Mouse (Mus musculus) limb, embryonic 13.5 days (tissue): ENCODE measurements around the gene Trp73. TPM values are rescaled to one million over a fixed set of nuclear protein-coding genes. Genes with fewer than 3 reads are reported as not detected.
A peak's percentile ranks its signal among the peaks of the same experiment; 100 is the strongest.

ENCODE experiments used
- ATAC-seq: fragments of 200-750 bp; cut with Nextera tagmentation; 2 replicates; pipeline ENCODE4 v1.8.0; 2017; ENCODE audit warnings: low read depth, moderate number of reproducible peaks, moderate TSS enrichment; ENCODE audit not compliant: low FRiP score
- H3K27ac ChIP-seq: fragments of 300-500 bp; sonication (generic); 2 replicates; pipeline ENCODE4 v1.5.1; 2015; ENCODE audit warnings: inconsistent platforms, mild to moderate bottlenecking, moderate library complexity
- H3K27me3 ChIP-seq: fragments of 300-500 bp; sonication (generic); 2 replicates; pipeline ENCODE4 v1.6.1; 2015; ENCODE audit warnings: mild to moderate bottlenecking, inconsistent platforms
- H3K36me3 ChIP-seq: fragments of 300-500 bp; sonication (generic); 2 replicates; pipeline ENCODE4 v1.6.1; 2015; ENCODE audit warnings: inconsistent platforms, mild to moderate bottlenecking, moderate library complexity
- H3K4me1 ChIP-seq: fragments of 300-500 bp; sonication (generic); 2 replicates; pipeline ENCODE4 v1.6.1; 2015; ENCODE audit warnings: inconsistent platforms
- H3K4me2 ChIP-seq: fragments of 300-500 bp; sonication (generic); replicated peaks from 2 replicates; pipeline ENCODE4 v1.6.1; 2015; ENCODE audit warnings: inconsistent platforms, mild to moderate bottlenecking, moderate library complexity
- H3K4me3 ChIP-seq: fragments of 300-500 bp; sonication (generic); 2 replicates; pipeline ENCODE4 v1.5.1; 2015; ENCODE audit warnings: moderate library complexity, mild to moderate bottlenecking, inconsistent platforms
- H3K9ac ChIP-seq: fragments of 300-500 bp; sonication (generic); 2 replicates; pipeline ENCODE4 v1.6.1; 2015; ENCODE audit warnings: mild to moderate bottlenecking, inconsistent platforms
- H3K9me3 ChIP-seq: fragments of 300-500 bp; sonication (generic); 2 replicates; pipeline ENCODE4 v1.6.1; 2016; ENCODE audit warnings: inconsistent platforms
- WGBS: fragments of 180-500 bp; shearing (Covaris S2); methylation state at CpG from one replicate; pipeline ENCODE4 v1.1.7; 2015; 5-methylcytosine and 5-hydroxymethylcytosine counted together
- polyA plus RNA-seq: library from polyadenylated mRNA; unstranded; fragments of >200 nt; fragmentation: Nextera tagmentation; extraction: Ambion mirVana; gene quantifications from 2 replicates; pipeline ENCODE4 v1.2.1, GENCODE M21; 2015

The Trp73 gene
- polyA plus RNA-seq, 1 experiment from 2014 or later, result 1.7 TPM

DNA sequence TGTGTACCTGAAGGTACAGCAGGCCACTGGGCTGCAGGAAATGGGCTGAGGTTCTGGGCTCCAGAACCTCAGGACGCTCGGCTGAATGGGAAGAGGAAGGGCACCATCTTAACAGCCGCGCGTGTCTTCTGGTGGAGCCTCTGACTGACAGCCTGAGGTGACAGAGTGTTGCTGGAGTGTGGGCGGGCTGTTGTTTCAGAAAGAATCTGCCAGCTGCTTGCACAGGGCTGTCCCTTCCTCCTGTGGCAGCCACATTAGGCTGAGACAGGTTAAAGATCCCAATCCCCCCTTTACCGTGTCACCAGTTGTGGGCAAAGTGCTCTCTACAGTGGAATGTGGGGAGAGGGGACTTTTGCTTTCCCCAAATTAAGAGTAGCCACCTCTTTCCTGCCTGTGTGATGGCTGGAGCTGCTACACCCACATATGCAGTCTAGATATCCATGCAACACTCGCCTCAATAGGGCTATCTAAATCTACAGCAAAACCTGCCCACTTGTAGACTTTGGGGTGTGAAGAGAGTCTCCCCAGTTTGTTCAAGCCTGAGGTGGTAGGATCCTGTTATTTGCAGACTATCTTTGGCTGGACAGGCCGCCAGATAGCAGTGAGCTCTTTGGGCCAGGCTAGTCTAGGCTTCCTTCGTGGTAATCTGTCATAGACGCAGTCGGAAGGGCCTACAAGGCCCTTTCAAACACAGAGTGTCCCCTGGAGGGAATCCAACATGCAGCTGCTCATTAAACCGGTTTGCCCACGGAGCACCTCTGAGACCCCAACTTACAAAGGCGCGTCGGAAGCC, 115.1 kb downstream of the Trp73 start:
- ATAC-seq, result no peak
- no peak overlapping the region; the same call in 1 of the 2 replicates for H3K27ac ChIP-seq
- H3K4me3 ChIP-seq, result peak overlapping the region; percentile 40
- H3K36me3 ChIP-seq, result peaks cover 24% of the 10 kb centered on the region
- peak overlapping the region; percentile 62; the same call in 1 of the 2 replicates for H3K9ac ChIP-seq
- H3K4me1 ChIP-seq, result peaks cover 15% of the 10 kb centered on the region
- WGBS, result 32% methylated on average over 17 of the region's 17 CpGs
- H3K27me3 ChIP-seq, result peaks cover 52% of the 10 kb centered on the region
- H3K9me3 ChIP-seq, result no peaks in the 10 kb centered on the region
- H3K4me2 ChIP-seq, result peak overlapping the region; percentile 73

DNA sequence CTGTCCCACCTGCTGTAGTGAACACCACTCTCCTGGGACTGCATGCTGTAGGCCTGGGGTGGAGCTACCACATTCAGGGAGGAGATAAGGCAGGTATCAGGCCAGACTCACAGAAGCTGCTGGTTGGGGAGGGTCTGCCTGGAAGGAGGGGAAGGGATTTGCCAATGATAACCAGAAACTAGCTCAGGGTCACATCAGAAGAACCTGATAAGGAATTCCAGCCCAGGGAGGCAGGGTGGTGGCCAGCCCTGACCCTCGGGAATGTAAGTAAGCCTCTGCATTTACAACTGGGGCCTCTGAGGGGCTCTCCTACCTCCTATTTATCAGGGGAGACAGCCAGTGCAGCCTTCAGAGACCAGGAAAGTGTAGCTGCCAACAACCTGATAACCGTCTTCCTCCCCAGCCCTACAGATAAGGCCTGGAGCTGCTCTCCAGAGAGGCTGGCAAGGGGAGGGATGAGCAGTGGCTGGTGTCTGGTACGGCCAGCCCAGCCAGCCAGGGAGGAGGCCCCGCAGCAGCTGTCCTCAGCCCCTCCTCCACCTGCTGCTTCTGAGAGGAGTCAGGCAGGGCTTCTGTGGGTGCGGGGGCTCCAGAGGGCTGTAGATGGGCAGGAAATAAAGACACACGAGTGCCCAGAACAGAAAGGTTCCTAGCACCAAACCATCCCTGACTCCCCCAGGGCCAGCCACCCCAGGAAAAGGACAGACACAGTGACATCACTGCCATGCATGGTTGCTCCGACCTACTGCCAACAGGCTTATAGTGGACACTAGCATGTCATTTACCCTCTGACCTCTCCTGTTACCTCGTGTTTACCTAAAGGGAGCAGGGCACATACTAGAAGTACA, 116.0 kb downstream of the Trp73 start:
- peaks cover 52% of the 10 kb centered on the region for H3K27me3 ChIP-seq
- no peak overlapping the region for H3K4me3 ChIP-seq
- WGBS, result 16% methylated on average over 8 of the region's 8 CpGs
- H3K36me3 ChIP-seq, result peaks cover 33% of the 10 kb centered on the region
- no peaks in the 10 kb centered on the region for H3K9me3 ChIP-seq
- peaks cover 15% of the 10 kb centered on the region for H3K4me1 ChIP-seq
- H3K9ac ChIP-seq, result no peak overlapping the region
- H3K27ac ChIP-seq, result no peak overlapping the region
- ATAC-seq, result no peak; the same call in 1 of the 2 replicates
- H3K4me2 ChIP-seq, result peak overlapping the region; percentile 73; the same call in 1 of the 2 replicates

DNA sequence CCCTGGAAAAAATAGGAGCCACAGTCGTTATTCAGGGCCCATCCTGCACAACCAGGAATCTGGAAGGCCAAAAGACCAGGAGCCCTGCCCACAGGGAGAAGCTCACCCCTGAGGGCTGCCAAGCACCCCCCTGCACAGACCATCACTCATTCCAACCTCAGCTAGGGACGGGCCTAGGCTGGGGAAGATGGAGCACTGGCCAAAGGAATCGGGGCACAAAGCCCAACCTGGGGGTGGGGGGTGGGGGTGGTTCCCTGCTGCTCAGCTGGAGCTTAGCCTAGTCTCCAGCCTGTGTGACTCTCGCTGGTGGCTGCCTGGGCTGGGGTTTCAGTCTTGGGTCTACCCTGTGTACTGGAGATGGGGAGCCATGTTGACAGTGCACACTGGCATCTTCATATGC, 117.2 kb downstream of the Trp73 start:
- no peak overlapping the region for H3K9ac ChIP-seq
- no peak overlapping the region for H3K4me3 ChIP-seq
- H3K27me3 ChIP-seq, result peaks cover 50% of the 10 kb centered on the region
- WGBS, result 38% methylated on average over 4 of the region's 4 CpGs
- H3K4me2 ChIP-seq, result no peak overlapping the region
- peaks cover 15% of the 10 kb centered on the region for H3K4me1 ChIP-seq
- peaks cover 44% of the 10 kb centered on the region for H3K36me3 ChIP-seq
- H3K27ac ChIP-seq, result no peak overlapping the region
- no peaks in the 10 kb centered on the region for H3K9me3 ChIP-seq
- ATAC-seq, result no peak

DNA sequence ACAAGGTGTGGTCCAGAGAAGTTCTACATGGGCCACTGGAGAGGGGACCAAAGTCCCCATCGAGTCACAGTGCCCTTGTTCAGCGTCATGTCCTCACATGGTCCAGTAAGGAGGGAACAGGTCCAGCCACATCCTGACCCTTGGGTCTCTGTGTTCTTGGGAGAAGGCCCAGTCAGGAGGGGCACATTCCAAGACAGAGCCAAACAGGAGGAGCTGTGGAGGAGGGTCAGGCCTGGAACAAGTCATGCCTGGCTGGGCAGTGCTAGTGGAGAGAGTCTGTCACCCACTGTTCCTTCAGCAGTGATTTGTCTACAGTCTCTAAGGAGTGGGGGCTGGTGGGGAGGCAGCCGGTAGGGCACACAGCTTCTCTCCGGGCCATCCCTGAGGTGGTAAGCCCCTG, 117.6 kb downstream of the Trp73 start:
- H3K4me2 ChIP-seq, result no peak overlapping the region
- no peak for ATAC-seq
- no peak overlapping the region for H3K4me3 ChIP-seq
- peaks cover 15% of the 10 kb centered on the region for H3K4me1 ChIP-seq
- peaks cover 48% of the 10 kb centered on the region for H3K36me3 ChIP-seq
- no peak overlapping the region for H3K27ac ChIP-seq
- WGBS, result 87% methylated on average over 4 of the region's 4 CpGs
- peaks cover 45% of the 10 kb centered on the region for H3K27me3 ChIP-seq
- no peaks in the 10 kb centered on the region for H3K9me3 ChIP-seq
- H3K9ac ChIP-seq, result no peak overlapping the region

DNA sequence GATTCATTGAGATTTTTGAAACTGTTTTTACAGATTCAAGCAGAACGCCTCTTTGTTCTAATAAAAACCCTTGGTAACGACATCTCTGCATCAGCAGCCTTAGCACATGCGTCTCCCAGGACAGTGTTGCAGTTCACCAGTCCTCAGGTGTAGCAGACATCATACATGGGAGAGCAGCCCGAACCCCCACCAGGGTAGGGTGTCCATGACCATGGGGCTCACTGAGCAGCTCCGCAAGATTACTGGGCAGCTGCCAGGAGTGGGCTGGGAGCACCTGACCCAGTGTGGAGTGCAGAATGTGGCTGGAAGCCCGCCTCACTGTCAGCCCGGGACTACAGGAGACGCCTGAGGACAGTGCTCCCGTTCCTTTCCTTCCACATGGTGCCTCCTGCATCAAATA, 118.6 kb downstream of the Trp73 start:
- Histone ChIP-seq H3K4me1 (peaks cover 14% of the 10 kb centered on the region), H3K27ac (no peak overlapping the region), H3K9ac (no peak overlapping the region), H3K27me3 (peaks cover 35% of the 10 kb centered on the region), H3K9me3 (no peaks in the 10 kb centered on the region), H3K4me2 (no peak overlapping the region), H3K4me3 (no peak overlapping the region), H3K36me3 (peaks cover 57% of the 10 kb centered on the region)
- no peak for ATAC-seq
- 83% methylated on average over 9 of the region's 9 CpGs for WGBS

DNA sequence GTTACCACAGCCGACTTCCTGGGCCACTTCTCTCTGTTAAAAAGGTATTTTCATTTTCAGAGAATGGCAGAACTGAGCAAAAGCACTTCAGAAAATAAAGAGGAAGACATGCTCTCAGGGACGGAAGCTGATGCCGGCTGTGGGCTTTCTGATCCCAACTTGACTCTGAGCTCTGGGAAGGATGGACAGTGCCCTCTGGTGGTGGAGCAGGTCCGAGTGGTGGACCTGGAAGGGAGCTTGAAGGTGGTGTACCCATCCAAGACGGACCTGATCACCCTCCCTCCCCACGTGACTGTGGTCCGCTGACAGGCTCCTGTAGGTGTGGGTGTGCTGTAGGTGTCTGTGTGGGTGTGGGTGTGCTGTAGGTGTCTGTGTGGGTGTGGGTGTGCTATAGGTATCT, 120.4 kb downstream of the Trp73 start:
- no peaks in the 10 kb centered on the region for H3K4me1 ChIP-seq
- no peak overlapping the region for H3K27ac ChIP-seq
- H3K9me3 ChIP-seq, result no peaks in the 10 kb centered on the region
- no peak for ATAC-seq
- peaks cover 76% of the 10 kb centered on the region for H3K36me3 ChIP-seq
- no peak overlapping the region for H3K4me2 ChIP-seq
- H3K9ac ChIP-seq, result no peak overlapping the region
- peaks cover 17% of the 10 kb centered on the region for H3K27me3 ChIP-seq
- no peak overlapping the region for H3K4me3 ChIP-seq
- WGBS, result 78% methylated on average over 7 of the region's 7 CpGs

DNA sequence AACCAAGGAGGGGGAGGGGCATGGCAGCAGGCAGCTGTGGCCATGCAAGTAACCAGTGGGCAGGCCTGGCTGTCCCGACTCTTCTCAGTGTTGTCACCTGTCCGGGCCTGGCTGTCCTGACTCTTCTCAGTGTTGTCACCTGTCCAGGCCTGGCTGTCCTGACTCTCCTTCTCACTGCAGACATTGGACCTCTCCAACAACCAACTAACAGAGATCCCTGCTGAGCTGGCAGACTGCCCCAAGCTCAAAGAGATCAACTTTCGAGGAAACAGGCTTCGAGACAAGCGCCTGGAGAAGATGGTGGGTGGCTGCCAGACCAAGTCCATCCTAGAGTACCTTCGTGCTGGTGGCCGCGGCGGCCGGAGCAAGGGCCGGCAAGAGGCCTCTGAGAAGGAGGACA, 124.5 kb downstream of the Trp73 start:
- no peak overlapping the region for H3K4me2 ChIP-seq
- peaks cover 25% of the 10 kb centered on the region for H3K4me1 ChIP-seq
- 90% methylated on average over 11 of the region's 11 CpGs for WGBS
- H3K4me3 ChIP-seq, result no peak overlapping the region
- H3K9ac ChIP-seq, result no peak overlapping the region
- H3K27me3 ChIP-seq, result no peaks in the 10 kb centered on the region
- no peak for ATAC-seq
- H3K36me3 ChIP-seq, result peaks cover 69% of the 10 kb centered on the region
- no peak overlapping the region for H3K27ac ChIP-seq
- no peaks in the 10 kb centered on the region for H3K9me3 ChIP-seq

DNA sequence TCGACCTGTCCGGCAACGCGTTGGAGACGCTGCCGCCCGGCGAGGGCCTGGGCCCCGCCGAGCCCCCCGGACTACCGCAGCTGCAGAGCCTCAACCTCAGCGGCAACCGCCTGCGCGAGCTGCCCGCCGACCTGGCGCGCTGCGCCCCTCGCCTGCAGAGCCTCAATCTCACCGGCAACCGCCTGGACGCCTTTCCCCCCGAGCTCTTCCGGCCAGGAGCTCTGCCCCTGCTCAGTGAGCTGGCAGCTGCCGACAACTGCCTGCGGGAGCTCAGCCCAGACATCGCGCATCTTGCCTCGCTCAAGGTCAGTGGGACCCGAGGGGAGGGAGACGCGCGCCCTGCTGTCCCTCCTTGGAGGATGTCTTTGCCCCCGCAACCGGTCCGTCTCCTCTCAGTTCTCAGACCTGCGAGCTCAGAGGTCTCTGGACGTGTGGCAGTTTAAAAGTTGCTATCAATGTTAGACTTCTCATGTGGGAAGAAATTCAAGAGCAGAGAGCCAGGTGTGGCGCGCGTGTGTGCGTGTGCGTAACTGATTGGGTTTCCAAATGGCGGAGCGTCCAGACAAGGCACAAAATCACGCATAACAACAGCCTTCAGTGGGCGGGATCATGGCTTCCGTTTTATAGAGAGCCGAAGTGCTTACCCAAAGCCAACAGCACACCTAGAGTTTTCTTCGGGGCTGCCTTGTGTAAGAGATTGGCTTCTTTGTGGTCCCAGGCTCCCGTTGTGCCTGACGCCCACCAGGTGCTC, 127.7 kb downstream of the Trp73 start:
- Histone ChIP-seq H3K4me1 (peaks cover 25% of the 10 kb centered on the region), H3K36me3 (peaks cover 40% of the 10 kb centered on the region), H3K27ac (peak overlapping the region; percentile 52; the same call in 1 of the 2 replicates), H3K4me2 (peak overlapping the region; percentile 99), H3K9ac (peak overlapping the region; percentile 98), H3K4me3 (peak overlapping the region; percentile 100), H3K27me3 (no peaks in the 10 kb centered on the region), H3K9me3 (no peaks in the 10 kb centered on the region)
- ATAC-seq, result no peak
- WGBS, result 1% methylated on average over 55 of the region's 55 CpGs

DNA sequence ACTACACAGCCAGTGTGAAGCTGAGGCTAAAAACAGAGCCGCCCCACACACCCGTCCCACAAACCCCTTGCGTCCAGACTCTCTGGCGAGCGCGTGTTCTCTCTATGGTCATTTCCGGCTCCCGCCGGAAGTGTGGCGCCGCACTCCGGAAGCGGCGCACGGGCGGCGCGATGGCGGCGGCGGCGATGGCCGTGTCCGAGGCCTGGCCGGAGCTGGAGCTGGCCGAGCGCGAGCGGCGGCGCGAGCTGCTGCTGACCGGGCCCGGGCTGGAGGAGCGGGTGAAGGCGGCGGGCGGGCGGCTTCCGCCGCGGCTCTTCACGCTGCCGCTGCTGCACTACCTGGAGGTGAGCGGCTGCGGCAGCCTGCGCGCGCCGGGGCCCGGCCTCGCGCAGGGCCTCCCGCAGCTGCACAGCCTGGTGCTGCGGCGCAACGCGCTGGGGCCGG, 128.3 kb downstream of the Trp73 start, which contains the start of gene Lrrc47:
Lrrc47 (plus strand) TSS at position 86 of the 444 bp plus-strand sequence.
- peak within 1 kb of the TSS; percentile 99 for H3K4me2 ChIP-seq
- H3K27me3 ChIP-seq, result no peaks in the 10 kb centered on the region
- H3K9me3 ChIP-seq, result no peaks in the 10 kb centered on the region
- peak within 1 kb of the TSS; percentile 98 for H3K9ac ChIP-seq
- WGBS, result under 1% methylated on average over 55 of the region's 59 CpGs
- H3K36me3 ChIP-seq, result peaks cover 40% of the 10 kb centered on the region
- peak within 1 kb of the TSS; percentile 100 for H3K4me3 ChIP-seq
- peaks cover 25% of the 10 kb centered on the region for H3K4me1 ChIP-seq
- H3K27ac ChIP-seq, result peak within 1 kb of the TSS; percentile 52; the same call in 1 of the 2 replicates
- ATAC-seq, result peak; percentile 94

DNA sequence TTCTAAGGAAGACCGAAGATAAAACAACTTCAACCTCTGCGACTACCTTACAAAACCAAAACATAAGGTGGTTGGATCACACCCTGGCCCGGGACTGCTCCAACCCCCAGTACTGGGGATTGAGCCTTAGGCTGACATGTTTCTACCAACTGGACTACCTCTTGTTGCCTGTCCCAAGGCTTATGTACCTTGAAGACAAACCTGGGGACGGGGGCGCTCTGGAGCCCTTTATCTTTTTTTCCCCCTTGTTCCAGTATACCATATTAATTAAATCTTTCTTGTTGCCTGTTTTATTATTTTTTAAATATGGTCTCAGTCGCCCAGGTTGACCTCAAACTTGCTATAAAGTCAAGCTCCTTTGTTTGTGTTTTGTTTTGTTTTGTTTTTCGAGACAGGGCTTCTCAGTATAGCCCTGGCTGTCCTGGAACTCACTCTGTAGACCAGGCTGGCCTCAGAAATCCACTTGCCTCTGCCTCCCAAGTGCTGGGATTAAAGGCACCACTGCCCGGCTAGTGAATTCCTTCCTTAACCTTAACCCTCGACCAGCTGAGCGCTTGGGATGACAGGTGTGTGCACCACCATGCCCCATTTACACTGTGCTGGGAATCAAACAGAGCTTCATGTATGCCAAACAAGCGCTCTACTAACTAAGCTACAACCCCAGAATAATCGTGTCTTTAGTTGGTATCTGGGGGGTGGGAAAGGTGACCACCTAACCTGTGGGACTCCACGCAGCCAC, 128.9 kb downstream of the Trp73 start:
- Histone ChIP-seq H3K9me3 (no peaks in the 10 kb centered on the region), H3K36me3 (peaks cover 40% of the 10 kb centered on the region), H3K27me3 (no peaks in the 10 kb centered on the region), H3K9ac (peak overlapping the region; percentile 98), H3K27ac (no peak overlapping the region), H3K4me1 (peaks cover 25% of the 10 kb centered on the region), H3K4me2 (peak overlapping the region; percentile 99), H3K4me3 (peak overlapping the region; percentile 100)
- ATAC-seq, result peak; percentile 25; the same call in 1 of the 2 replicates
- 26% methylated on average over 13 of the region's 13 CpGs for WGBS

DNA sequence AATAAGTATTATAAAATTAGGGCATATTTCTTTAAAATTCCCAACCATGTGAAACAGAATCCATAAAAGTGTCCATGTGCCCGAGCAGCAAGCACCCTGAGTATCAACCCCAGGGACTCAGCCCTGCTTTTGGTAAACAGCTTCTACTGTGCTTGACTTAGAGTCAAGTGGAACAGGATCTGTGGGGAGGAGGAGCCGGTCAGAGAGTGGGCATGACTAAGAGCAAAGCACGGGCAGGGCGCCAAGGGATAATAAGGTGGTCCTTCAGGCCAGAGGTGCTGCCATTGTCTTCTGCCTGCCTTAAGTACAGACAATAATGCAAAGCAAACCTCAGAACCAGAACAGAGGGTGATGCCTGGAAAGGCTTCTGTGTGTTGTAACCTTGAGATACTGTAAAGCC, 132.2 kb downstream of the Trp73 start:
- H3K27me3 ChIP-seq, result no peaks in the 10 kb centered on the region
- no peak overlapping the region for H3K4me2 ChIP-seq
- H3K9me3 ChIP-seq, result no peaks in the 10 kb centered on the region
- H3K36me3 ChIP-seq, result peaks cover 47% of the 10 kb centered on the region
- ATAC-seq, result no peak
- WGBS, result 79% methylated on average over 4 of the region's 4 CpGs
- no peak overlapping the region for H3K4me3 ChIP-seq
- H3K27ac ChIP-seq, result no peak overlapping the region
- H3K9ac ChIP-seq, result no peak overlapping the region
- peaks cover 11% of the 10 kb centered on the region for H3K4me1 ChIP-seq
